Mouse (Mus musculus): Measurements from ENCODE around the gene Sptlc2.
A peak's percentile ranks its signal among the peaks of the same experiment; 100 is the strongest.

Sptlc2 gene

DNA sequence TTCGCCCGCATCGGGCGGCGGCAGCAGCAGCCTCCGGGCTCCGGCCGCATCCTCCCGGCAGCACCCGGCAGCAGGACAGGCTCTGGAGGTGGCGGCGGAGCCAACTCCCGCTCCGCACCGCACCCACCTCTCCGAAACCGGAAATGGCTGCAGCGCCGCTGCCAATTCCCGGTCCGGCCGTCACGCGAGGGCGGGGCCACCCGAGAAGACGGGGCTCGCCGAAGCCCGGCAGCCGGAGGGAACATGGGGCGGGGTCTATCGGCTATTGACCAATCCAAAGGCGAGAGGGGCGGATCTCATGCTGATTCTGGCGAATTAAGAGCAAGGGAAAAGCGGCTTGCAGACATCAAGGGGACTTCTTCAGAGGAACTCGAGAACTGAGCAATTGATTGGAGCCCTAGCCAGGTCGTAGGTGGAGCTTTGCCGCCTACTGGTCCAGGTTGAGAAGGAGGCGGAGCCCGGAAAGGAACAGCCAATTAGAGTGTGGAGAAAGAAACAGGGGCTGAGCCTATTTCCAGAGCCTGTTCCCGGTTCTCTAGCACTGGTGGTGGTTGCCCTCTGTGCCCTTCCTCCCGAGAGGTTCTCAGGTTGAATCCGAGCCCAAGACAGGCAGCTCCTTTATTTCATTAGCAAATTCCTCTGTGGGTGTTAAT lies at the start of gene Sptlc2:
TSS of gene Sptlc2 (minus strand) at position 234 of the 653 bp plus-strand sequence.
- peak; percentile 100 for DNase-seq

DNA sequence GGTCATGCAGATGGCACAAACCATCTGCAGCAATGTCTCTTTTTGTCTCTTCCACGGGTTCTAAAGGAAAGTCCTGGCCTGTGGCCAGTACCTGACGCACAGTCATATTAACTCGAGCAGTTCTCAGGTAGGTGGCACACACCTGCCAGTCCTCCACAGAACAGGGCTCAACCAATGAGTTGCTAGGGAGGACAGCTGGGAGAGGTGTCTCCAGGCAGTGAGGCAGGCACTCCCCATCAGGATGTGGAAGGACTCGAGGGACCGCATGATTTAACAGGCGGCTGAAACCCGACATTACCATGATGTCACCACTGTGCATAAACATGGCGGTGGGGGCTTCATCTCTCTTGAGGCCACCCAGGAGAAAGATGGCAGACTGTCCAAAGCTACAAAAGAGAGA lies 40.7 kb upstream of the Sptlc2 start:
- no peak for DNase-seq

DNA sequence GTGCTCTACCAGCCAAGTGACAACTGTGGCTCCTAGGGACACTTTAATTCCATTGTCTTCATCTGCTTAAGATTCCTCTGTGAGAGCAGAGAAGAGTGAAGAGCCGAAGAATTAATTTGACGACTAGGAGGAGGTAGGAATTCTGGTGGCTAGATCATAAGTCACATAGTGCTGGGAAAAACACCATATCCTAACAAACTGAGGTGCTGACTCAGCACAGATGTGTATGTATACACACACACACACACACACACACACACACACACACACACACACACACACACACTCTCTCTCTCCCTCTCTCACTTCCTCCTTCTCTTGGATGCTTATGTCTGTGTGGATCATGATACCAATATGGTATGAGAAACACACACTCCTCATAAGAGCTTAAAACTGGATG lies 40.1 kb upstream of the Sptlc2 start:
- DNase-seq: no peak

DNA sequence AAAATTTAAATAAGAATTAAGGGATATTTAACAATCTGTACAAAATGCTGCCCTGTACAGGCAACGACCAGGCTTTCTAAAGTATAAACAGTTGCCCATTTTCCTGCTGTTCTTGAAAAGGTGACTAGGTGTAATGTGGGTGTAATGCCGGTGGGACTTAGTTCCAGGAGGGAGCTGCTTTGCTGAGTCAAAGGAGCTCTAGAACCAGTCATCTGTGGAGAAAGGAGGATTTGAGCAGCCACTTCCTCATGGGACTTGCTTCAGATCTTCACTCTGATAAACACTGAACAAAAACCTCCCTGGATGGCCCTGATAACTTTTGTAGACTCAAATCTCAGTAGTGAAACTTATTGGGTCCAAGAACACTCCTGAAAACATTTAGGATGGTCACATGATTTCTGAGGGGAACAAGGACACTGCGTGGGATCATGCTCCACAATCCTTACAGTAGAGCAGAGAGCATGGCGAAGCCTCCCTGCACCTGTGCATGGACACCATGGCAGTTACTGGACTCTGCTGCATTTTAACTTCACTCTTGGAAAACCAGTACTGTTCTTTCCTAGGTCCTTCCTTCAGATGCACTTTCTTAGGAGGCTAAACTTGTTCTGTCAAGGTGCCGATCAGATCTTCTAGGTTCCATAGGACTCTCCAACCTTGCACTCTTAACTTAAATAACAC lies 38.3 kb upstream of the Sptlc2 start:
- DNase-seq: no peak

DNA sequence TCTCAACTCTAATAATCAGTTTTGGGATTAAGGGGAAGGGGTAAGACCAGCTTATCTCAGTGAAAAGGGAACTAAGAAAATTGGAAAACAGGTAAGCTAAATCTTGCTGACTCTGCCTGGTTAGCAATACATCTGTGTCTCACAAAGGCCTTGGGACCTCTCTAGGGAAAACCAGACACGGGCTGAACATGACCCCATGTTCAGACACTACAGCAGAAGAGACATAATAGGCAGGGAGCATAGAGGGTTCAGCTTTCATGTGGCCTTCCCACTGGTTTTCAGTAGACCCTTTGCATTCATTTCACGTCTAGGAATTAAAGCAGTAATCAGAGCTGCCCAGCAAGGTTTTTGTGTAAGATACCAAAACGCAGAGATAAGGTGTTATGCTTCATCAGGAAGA lies 36.4 kb upstream of the Sptlc2 start:
- DNase-seq: no peak

DNA sequence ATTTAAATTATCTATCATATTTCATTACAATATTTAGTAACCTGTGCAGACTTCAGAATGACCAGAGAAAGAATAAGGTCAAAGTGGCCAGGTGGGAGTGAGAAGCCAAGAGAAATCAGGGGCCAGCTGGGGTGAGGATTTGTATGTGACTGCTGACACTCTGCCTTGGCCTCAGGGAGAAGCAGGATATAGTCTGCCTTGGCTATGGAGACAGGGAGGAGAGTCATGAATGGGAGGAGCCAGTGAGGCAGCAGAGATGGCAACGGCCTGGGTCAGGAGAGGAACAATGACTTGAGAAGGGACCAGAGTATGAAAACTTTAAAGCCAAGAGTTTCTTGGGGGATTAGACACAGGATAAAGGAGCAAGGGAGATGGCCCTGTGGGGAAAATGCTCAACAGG lies 35.5 kb upstream of the Sptlc2 start:
- no peak for DNase-seq

DNA sequence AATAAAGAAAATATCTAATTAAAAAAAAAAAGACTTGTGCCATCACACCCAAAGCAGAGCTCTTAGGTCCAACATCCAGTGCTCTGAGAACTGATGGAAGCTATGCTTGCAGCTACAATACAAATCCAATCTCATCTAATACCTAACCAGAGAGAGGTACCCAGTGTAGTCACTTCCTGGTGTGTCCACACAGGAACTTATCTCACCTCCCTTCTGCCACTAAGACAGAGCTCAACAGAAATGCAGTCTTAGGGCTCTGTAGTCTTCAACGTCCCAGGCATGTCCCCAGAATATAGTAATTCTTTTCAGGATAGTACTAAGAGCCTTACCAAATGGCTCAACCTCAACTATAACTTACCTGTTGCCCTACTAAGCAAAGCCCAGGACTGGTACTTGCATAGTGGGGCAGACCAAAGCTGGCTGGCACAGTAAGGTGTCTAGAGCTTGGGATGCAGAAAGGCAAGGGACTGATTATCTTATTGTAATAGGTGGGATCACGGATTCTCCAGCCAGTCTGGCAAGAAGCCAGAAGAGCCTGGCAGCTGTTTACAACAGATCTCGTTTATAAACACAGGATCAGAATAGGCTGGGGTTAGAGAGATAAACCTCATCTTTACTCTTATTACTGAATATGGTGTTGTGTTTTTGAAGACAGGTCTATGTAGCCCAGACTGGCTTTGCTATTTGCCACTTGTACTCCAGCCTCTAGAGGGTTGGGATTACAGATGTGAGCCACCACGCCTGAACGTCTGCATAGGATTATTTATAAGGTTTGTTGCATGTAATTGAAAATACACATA lies 33.8 kb upstream of the Sptlc2 start:
- peak; percentile 43 for DNase-seq

DNA sequence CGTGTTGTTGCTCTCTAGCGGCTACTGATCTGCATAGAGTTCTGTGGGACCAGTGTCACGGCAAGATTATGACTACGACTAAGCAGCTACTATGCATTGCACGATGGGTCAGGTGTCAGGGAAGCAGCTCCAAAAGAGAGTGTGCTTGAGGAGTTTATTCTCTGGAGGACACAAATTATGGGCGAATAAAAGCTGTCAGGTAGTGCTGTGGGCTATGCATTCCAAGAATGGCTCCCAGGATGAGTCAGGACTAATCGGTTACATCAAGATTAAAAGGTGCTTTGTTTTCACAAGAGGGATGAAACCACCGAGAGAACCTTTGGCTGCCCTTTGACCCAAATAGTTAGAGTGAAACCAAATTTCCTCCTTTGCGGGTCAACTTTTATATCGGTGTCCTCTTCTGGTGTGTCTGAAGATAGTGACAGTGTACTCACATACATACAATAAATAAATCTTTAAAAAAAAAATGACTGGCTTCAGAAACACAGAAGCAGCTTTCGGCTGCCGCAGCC lies 31.9 kb upstream of the Sptlc2 start:
- no peak for DNase-seq

DNA sequence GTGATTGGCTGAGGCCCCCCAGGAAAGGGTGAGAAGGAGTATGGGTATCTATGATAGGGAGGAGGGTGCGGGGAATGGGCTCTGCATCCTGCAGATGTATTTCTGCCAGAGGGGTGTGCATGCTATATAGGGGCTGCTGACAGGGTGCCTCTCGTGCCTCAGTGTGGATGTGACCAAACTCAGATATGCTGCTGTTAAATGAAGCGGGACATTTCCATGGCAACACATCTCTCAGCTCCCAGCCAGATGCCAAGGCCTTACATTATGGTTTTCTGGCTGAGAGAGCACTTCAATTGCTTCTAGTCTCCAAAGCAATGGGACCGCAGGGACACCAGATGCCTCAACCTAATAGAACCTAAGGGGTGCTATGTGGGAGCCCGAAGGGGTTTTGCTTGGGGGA lies 30.8 kb upstream of the Sptlc2 start:
- peak; percentile 93 for DNase-seq

DNA sequence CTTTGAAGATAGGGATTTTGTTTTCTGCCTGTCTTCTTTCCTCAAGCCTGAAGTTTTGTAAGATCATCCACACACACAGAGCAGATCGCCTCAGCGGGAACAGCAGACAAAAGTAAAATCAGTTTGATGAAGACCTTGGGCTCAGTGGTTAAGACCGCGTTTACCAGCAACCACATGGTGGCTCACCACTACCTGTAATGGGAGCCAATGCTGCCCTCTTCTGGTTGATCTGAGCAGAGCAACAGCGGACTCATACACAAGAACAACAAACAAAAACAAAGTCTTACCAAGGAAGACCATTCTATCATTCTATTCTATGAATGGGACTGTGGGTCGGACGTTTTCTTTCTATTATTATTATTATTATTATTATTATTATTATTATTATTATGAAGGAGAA lies 28.5 kb upstream of the Sptlc2 start:
- DNase-seq: peak; percentile 69

DNA sequence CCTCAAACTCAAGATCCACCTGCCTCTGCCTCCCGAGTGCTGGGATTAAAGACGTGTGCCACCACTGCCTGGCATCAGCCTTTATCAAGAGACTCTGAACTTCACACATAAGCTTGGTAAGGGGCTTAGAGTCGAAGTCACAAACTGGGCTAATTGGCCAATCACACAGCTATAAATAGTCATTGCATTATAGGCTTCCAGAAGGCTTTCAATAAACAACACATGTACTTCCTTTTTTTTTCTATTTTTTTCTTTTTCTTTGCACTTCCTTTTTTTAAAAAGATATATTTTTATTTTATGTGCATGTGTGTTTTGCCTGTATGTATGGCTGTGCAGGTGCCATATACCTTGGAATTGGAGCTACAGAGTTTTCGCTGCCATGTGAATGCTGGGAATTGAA lies 27.2 kb upstream of the Sptlc2 start:
- DNase-seq: no peak

DNA sequence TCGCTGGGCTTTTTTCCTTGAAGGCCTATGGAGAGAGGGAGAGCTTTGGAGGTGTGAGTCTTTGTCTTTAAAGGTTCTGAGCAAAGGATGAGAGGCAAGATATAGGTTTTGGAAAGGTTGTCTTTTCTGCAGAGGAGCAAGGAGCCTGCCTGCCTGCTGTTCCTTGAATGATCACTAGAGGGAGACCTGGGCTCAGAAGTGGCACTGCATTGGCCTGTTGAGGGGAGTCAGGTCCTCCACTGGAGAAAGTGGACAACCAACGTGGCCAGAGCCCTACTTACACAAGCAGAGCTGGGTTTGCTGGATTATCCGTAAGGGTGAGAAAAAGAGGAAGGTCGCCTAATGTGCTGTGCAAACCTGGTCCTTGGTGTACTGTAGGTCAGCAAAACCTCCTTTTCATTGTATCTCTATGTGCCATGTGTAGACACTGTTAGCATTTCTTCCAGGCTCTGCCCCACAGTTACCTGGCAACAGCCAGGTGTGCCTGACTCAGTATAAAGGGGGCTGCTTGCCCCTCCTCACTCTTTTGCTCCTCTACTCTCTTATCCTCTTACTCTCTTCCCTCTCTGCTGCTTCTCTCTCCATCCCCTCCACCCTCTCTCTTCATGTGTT lies 25.1 kb upstream of the Sptlc2 start:
- peak; percentile 83 for DNase-seq

DNA sequence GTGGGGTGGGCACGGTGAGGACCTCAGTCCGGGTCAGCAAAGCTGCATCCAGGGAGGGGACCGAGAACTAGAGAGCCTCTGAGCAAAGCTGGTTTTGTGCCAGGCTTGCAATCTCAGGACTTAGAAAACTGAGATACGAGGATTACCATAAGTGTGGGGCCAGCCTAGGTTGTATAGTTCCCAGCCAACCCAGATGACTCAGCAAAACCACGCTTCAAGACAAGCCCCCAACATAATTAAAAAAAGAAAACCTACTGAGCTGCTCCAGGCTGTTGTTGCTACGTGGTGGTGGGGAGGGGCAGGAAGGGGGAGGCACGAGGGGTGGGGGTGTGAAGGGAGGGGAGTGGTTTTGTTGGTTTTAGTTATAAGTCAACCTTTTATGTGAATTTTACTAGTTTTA lies 22.8 kb upstream of the Sptlc2 start:
- no peak for DNase-seq

DNA sequence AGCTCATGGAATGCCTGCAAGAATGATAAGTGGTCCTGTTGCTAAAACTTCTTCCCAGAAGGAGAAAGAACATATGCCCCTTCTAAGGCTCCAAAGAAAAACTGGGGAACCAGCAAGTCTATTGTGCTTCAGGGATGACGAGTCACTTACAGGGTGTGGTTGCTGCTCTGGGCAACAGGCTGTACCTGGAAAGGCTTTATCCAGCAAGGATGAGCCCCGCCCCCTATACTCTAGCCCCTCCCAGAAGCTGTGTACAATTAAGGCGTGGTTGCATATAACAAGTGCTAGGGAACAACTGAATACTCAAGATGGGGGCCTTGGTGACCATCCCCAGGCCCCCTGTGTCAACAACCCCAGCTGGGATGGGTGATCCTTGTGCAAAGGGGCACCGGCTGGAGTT lies 21.0 kb upstream of the Sptlc2 start:
- DNase-seq: no peak

DNA sequence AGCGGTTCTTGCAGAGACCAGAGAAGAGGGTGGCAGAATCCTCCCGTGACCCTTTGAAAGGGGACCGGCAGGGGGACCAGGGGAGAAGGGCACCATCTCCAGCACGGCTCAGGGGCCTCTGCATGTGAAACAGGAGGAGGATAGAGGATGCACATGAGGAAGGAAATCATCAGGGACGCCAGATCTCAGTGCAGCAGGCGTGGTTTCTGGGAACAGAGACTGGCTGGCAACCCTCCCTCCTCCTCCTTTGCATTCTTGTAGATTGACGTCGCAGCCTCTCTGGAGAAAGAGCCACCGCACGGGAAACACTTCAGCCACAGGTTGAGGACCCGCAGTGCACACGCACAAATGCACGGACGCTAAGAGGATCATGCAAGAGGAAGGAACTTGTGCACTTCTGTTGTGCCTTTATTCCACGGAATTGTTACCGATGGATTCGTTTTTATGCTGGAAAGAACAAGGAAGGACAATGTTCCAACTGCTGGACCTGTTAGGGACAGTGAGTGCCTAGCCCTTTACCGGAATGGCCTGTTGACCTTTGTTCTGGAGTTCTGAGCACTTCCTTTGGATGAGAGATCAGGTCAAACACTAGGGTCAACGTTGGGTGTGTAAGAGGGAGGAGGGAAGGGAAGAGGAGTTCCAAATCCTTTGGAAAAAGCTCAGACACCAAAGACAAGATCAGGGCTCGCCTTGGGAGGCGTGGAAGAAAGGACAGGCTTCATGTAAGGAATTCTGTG lies 19.9 kb upstream of the Sptlc2 start:
- peak; percentile 52 for DNase-seq

DNA sequence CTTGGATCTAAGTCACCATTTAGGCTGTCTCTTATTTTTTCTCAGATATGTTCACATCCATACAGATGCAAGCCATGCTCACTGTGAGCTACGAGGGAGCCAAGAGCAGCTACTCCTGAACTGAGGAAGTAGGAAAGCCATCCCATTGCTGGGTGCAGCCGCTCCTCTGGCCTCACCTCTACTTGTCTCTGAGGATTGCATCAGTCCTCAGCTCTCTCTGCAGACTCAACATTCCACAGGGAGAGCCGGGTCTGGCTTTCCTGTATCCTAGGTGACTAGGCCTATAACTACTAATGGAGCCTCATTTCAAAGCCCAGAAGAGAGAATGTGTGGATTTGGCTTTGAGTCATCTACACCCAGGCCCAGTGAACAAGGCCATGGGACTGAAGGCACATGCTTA lies 17.6 kb upstream of the Sptlc2 start:
- no peak for DNase-seq

DNA sequence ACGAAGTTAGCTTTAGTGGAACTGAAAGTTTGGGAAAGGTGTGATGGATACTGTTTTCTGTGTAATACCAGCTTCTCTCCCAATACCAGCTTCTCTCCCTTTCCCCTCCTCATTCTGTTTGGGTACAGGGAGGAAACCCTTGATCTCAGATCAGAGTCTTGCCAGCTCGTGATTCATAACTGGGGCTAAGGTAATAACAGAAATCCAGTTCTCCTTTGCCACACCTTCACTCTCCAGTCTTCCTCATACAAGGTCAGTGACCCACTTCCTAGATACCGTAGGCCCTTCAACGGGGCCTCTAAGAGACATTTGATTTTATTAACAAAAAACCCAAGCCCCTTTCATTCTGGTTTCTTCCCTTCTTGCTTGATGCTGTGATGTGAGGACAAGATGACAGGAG lies 17.0 kb upstream of the Sptlc2 start:
- DNase-seq: no peak

DNA sequence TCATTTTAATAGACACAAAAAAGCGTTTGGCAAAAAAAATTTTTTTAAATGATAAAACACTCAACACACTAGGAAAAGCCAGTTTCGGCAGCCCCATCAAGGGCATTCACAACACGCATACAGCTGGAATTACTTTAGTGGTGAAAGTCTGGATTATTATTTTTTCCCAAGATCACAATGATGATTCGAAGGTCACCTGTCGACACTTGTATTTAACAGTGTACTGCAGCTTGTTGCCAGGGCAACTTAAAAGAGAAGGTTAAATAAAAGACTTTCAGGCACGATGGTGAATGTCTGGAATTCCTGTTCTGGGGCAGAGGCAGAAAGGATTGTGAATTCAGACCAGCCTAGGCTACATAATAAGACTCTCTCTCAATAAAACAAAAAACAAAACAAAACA lies 13.7 kb upstream of the Sptlc2 start:
- DNase-seq: no peak

DNA sequence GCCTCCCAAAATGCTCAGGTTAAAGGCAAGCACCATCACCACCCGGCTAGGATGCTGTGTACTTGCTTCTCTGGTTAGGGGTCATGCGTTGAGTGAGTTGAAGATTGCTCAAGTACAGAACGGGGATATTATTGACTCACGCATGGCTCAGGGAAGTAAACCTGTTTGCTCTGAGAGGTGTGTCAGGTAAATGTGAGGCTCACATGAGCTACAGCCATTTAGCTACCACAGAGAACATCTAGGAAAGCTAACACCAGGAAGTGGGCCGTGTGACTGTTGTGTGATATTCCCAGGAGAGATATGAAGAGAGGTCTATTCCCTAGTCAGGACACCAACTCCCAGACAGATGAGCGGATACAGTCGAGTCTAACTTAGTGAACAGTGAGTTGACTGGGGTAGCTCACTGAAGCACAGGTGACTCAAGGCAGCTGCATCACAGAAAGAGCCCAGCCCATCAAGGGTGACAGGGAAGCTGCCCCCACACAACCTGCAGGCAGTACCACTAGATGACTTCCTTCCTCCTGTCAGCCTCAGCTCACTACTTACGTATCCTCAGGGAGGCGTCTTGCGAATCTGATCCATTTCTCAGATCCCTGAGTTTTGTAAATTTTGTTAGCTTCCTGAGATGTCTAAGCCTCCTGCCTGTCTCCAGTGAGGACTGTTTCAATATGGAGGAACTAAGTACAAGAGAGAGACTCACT lies 11.1 kb upstream of the Sptlc2 start:
- no peak for DNase-seq

DNA sequence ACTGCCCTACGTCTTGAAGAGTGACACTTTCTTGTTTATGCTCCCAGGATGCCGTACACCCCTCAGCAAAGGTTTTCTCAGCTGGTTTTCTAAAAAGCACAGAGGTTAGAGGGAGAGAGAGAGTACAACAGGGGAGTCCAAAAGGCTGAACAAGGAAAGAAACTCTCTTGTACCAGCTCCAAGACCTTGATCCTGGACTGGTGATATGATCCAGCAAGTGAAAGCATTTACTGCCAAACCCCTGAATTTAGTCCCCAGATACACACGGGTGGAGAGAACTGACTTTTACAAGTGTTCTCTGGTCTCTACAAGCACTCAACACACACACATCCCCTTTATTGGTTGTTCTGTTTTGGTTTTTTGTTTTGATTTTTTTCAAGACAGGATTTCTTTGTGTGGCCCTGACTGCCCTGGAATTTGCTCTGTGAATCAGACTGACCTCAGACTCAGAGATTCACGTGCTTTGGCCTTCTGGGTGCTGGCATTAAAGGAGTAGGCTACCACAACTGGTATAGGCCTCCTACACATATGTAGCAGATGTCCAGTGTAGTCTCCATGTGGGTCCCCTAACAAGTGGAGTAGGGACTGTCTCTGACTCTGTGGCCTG lies 9.8 kb upstream of the Sptlc2 start:
- DNase-seq: no peak

DNA sequence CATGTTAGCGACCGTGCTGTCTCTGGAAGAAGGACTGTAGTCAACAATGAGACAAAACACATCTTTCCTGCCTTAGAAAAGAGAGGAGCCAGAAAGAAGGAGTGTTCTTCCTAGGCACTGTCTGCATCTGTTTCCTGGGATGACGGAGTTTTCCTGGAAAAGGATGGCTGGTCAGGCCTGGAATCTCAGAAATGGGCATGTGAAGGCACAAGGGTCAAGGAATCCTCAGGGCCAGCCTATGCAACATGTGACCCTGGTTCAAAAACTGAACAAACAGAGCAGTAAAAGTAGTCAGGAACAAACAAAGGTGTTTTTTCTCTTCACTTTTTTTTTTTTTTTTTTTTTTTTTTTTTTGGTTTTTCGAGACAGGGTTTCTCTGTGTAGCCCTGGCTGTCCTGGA lies 9.0 kb upstream of the Sptlc2 start:
- no peak for DNase-seq

DNA sequence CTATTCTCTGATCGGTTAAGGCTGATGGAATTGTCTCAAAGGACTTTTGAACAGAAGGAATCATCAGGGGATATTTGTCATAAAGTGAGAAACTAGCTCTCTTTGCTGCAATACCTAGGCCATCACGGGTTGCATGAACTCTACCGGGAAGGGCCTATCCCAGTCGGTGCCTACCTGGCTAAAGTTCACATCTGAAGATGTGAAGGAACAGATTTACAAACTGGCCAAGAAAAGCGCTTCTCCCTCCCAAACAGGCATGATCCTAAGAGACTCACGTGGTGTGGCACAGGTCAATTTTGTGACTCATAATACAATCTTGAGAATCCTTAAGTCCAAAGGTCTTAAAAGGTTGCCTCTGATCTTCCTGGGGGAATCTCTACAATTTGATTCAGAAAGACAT lies 6.2 kb upstream of the Sptlc2 start:
- DNase-seq: no peak

Measured in retina, postnatal 1 day (tissue).